Mouse (Mus musculus) liver, embryonic 15.5 days (tissue): ENCODE measurements around the gene Bcl2l10. TPM values are rescaled to one million over a fixed set of nuclear protein-coding genes. Genes with fewer than 3 reads are reported as not detected.

Experiments used
- polyA plus RNA-seq: library from polyadenylated mRNA; unstranded; fragments of >200 nt; fragmentation: Nextera tagmentation; extraction: Ambion mirVana; gene quantifications from 2 replicates; pipeline ENCODE4 v1.2.1, GENCODE M21; 2015

Gene Bcl2l10
- polyA plus RNA-seq, 1 experiment from 2014 or later = not detected

Other genes starting within 250 kb of the Bcl2l10 start
- gene Myo5c, start 115.7 kb upstream of the Bcl2l10 start, polyA plus RNA-seq = 0.46 and 0.81 TPM in 2 replicates
- gene Gnb5, start 41.5 kb upstream of the Bcl2l10 start, polyA plus RNA-seq = 1.2 and 1.6 TPM in 2 replicates
- gene Mapk6, start 62.2 kb downstream of the Bcl2l10 start, polyA plus RNA-seq = 15.4 and 16.8 TPM in 2 replicates
- gene Leo1, start 93.8 kb downstream of the Bcl2l10 start, polyA plus RNA-seq = 12.7 and 13.1 TPM in 2 replicates
- gene Tmod3, start 211.9 kb downstream of the Bcl2l10 start, polyA plus RNA-seq = 23.7 and 28.9 TPM in 2 replicates